Mouse (Mus musculus) gonadal fat pad, adult 2 months (tissue): ENCODE results near the gene Rufy2. TPM values are rescaled to one million over a fixed set of nuclear protein-coding genes. Genes with fewer than 3 reads are reported as not detected.

Experiments used
- DNase-seq: peaks from one replicate; pipeline ENCODE4 v3.0.0-alpha.2; 2012; ENCODE audit warnings: low read depth
- polyA plus RNA-seq: library from polyadenylated mRNA; depleted of rRNA; stranded (reverse); fragments of >200 nt; gene quantifications from 2 replicates; pipeline ENCODE4 v1.2.3, GENCODE M21; 2012

The Rufy2 gene
- polyA plus RNA-seq, 1 experiment, result 3.1 TPM

DNA sequence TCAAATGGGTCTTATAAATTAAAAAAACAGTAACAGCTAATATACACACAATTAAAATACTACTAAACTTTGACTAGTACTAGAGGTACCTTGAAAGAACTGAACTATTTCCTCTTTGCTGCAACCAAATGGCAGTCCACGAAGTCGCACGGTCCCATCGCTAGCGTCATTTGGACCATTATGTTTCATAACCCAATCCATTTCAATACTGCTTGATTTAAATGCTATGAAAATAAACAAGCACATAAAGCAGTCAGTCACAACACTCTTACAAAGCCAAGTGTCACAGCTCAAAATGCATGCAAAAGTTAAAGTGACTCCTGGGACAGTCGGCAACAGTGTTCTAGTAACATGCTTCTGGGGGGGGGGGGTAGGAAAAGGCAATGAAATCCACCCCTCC, 39.3 kb downstream of the Rufy2 start:
- no peak for DNase-seq

GRCm38 (mm10) chr10:63021702-63022101, 41.7 kb downstream of the Rufy2 start:
- DNase-seq, result no peak

- DNase-seq, result no peak
Observed at GRCm38 (mm10) chr10:63022541-63023120, 42.6 kb downstream of the Rufy2 start.

- DNase-seq, result no peak
Observed at GRCm38 (mm10) chr10:63023121-63023748, 43.2 kb downstream of the Rufy2 start.

DNA sequence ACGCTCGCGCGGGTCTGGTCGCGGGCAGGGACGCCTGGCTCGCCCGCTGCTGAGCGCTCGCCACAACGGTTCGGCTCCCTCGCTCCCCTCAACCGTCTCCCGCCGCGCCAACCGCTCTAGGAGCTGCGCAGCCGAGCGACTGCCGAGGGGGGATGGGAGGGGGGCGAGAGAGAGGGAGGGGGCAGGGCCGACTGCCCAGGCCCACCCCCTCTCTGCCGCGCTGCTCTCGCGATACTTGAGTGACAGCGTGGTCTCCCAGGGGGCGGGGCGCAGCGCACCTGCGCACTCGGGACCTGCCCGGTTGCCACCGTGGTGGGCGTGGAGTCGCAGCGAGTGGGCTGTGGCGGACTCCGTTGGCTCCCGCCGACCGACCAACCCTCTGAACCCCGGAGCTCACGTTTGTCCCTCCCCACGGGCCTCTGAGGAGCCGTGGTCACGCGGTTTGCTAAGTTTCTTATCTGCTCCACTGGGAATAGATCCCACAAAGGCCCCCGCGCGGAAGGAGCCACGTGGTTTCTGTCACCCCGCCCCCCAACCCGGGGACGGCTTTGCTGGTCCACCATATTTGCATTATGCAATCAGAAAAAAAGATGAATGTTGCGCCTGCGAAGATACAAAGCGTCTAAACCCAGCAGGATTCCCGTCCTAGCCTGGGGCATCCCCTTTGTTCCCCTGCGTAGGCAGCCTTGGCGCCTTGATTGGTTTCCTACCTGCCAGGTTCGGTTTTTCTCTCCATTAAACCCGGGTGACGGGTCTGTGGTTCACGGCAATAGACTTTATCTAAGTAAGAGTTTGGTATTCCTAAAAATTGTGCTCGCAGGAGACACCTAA, 43.9 kb downstream of the Rufy2 start, which contains the start of the genes Hnrnph3 and Pbld2:
Gene Hnrnph3 (minus strand): TSS at position 469 of the 831 bp plus-strand sequence.
Gene Pbld2 (plus strand): TSS at position 567 of the 831 bp plus-strand sequence.
- DNase-seq, result peak; percentile 72

- DNase-seq, result no peak
Observed at GRCm38 (mm10) chr10:63024580-63024910, 44.5 kb downstream of the Rufy2 start.

DNA sequence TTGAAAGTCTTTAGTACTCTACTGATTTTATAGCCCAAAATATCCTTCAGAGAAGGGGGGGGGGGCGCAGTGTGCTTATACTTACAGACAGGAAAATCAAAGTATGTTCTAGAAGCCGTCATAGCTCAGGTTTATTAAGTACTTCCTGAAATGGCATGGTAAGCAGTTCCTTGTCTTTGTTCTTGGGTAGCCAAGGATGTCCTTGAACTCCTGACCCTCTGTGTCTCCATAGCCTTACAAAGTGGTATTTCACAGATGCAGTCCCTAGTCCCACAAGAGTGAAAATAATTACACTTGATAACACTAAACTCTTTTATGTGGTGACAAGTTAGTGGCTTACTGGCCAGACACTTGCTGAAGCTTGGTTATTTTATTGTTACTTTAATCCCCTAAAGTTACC, 45.0 kb downstream of the Rufy2 start:
- DNase-seq, result no peak

GRCm38 (mm10) chr10:63025491-63026011, 45.5 kb downstream of the Rufy2 start:
- DNase-seq, result no peak

DNA sequence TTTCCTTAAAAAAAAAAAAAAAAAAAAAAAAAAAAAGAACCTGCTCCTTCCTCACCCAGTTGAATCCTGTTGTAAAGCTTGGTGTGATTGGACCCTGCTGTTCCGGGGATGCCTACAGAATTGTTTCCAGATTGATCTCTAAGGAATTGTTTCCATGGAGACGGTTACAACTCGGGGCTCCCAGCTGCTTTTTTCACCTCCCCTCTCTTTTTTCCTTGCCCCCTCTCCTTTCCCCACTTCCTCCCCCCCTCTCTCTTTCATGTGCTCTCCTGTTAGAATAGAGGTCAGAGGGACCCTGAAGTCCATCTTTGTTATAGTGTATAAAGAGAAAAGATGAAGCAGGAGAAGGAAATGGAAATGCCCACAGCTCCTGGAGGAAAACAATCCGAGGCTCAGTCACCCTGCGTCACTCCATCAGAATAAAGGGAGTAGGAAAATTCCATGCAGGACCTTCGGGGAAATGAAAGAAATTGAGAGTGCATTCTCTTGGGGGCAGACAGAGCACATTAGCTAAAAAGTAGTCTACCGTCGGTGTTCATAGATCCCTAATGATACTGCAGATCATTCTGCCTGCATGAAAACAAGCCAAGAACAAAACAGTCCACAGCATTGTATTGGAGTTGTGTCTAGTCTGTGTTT, 46.3 kb downstream of the Rufy2 start:
- no peak for DNase-seq

GRCm38 (mm10) chr10:63026795-63027160, 46.8 kb downstream of the Rufy2 start:
- DNase-seq, result no peak

DNA sequence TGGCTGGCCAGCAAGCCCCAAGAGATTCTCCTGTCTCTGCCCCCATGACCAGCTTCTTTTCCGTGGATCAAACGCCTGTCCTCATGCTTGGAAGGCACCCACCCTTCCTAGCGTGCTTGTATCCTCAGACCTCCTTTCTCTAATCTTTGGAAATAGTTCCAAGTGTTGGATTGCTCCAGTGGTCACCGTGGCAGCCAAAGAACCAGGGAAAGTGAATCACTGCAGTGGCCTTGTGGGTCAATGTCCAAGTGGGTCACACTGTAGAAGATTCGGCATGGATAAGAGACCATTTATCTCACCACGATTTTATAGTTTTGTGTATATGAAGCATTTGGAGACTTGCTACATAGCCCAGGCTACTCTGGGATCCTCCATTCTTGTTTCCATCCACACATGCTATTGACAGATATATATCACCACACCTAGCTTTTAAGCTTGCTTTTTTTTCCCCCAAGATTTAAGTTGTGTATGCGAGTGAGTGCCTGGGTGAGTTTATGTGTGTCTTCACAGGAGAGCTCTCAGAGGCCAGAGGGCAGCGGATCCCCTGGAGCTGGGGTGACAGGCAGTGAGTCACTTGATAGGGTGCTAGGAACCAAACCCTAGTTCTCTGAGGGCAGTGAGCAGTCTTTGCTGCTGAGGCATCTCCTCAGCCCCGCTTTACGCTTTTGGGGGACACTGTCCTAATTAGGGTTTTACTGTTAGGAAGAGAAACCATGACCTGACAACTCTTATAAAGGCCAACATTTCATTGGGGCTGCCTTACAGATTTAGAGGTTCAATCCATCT, 47.5 kb downstream of the Rufy2 start:
- no peak for DNase-seq

- DNase-seq, result no peak
Observed at GRCm38 (mm10) chr10:63028396-63028795, 48.4 kb downstream of the Rufy2 start.

DNA sequence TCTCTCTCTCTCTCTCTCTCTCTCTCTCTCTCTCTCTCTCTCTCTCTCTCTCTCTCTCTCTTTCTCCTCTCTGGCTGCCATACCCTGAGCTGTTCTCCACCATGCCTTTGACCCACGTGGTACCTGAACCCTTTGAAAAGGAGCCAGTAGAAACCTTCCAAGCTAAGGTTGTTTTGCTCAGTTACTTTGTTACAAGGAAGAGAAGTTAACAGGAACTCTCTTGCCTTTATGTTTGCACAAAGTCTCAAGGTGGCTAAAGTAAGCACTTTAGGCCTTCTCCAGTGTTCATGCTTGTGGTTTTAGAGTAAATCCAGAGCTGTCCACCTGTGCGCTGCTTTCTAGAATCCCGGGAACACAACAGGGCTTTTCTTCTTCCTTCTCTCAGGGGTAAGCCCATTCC, 52.2 kb downstream of the Rufy2 start:
- no peak for DNase-seq

DNA sequence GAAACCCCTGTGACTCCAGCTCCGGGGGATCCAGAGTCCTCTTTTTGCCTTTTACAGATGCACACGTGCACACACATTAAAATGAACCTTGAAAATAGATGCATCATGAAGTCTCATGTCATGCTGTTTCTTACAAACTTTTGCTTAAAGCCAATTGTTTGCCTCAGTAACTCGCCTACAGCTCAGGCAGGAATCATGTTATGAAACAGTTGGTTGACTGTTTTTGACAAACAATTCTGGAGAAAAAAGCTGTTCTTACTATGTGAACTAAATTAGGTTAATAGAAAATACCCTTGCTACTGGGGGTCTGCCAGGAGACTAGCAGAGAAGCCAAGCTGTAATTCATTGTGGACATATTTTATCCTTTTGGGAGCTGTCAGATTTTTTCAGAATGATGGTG, 52.9 kb downstream of the Rufy2 start:
- no peak for DNase-seq

GRCm38 (mm10) chr10:63038571-63039320, 58.7 kb downstream of the Rufy2 start:
- DNase-seq, result no peak

DNA sequence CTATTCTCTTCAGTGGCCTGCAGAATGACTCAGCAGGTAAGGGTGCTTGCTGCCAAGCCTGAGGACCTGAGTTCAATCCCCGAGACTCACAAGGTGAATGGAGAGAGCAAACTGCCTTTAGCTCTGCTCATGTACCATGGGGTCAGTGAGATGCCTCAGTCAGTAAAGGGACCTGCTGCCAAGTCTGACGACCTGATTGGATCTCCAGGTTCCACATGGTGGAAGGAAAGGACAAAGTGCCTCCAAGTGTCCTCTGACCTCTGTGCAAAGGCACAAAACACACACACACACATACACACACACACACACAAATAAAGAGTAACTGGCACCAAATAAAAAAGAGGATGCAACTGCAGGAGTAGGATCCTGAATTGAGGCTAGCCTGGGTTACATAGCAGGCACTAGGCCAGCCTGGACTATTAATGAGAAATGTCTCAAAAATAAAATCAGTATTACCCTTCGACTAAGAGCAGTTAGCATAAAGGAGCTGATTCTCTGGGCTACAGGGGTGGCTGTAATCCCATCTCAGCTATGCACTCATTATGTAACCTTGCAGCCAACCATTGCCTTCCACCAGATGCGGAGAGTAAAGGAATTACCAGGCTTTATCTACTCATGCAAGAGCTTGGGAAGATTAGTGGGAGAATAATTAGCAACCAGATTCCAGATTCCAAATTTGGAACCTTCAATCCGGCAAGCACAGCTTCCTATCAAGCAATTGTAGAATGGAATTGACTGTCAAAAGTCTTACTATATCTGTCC, 60.0 kb downstream of the Rufy2 start:
- DNase-seq, result no peak

DNA sequence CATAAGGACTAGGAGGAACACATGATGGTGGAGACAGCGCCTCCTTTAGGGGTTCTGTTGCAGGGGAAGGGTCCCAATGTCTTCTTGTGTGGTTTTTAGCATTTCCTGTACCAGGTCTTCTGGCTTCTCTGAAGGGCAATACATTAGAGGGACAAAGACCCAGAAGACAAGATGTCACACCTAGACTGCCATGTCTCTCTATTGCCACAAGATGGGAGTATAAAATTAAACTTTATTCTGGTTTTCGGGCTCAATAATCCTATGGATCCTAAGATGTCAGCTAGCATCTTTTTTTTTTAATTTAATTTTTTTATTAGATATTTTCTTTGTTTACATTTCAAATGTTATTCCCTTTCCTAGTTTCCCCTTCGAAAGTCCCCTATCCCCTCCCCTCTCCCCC, 63.1 kb downstream of the Rufy2 start:
- no peak for DNase-seq

- no peak for DNase-seq
Observed at GRCm38 (mm10) chr10:63047751-63048150, 67.7 kb downstream of the Rufy2 start.

DNA sequence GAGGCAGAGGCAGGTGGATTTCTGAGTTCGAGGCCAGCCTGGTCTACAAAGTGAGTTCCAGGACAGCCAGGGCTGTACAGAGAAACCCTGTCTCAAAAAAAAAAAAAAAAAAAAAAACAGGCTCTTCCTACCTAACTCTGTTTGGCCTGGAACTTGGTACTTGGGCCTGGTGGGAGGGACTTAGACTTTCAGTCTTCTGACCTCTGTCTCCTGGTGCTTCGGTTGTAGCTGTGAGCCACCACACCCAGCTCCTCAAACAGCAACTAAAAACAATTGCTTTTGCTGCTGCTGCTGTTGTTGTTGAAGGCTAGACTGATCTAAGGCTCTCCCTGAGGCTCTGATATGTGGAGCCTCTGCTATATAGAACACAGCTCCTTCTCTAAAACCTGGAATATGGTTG, 69.1 kb downstream of the Rufy2 start:
- no peak for DNase-seq

DNA sequence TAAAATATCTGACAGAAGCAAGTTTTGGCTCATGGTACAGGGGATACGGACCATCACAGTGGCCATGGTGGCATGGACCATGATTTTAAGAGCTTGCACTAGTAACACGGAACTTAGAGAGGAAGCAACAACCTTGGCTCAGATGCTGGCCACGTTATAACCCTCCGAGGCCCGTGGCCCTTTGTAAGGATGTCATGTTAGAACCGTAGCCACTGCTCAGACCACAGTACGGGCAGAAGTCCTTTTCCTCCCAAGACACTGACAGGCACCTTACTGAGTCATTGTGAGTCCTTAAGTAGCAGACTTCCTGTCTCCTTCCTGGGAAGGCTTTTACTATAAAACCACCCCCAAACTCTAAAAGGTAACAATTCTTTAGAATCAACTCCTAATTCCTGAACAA, 71.2 kb downstream of the Rufy2 start:
- DNase-seq, result no peak
